Mouse (Mus musculus) limb, embryonic 15.5 days (tissue): ENCODE data around the gene Sgms1. TPM values are rescaled to one million over a fixed set of nuclear protein-coding genes. Genes with fewer than 3 reads are reported as not detected.

ENCODE experiments used
- ATAC-seq: fragments of 200-750 bp; cut with Nextera tagmentation; 2 replicates; pipeline ENCODE4 v1.8.0; 2017; ENCODE audit warnings: low read depth, moderate TSS enrichment; ENCODE audit not compliant: insufficient number of reproducible peaks, low FRiP score, low TSS enrichment
- H3K27ac ChIP-seq: fragments of 300-500 bp; sonication (generic); 2 replicates; pipeline ENCODE4 v1.5.1; 2015; ENCODE audit warnings: moderate library complexity, mild to moderate bottlenecking, inconsistent platforms
- H3K27me3 ChIP-seq: fragments of 300-500 bp; sonication (generic); 2 replicates; pipeline ENCODE4 v1.6.1; 2015; ENCODE audit warnings: inconsistent platforms
- H3K36me3 ChIP-seq: fragments of 300-500 bp; sonication (generic); 2 replicates; pipeline ENCODE4 v1.6.1; 2015; ENCODE audit warnings: inconsistent platforms
- H3K4me1 ChIP-seq: fragments of 300-500 bp; sonication (generic); 2 replicates; pipeline ENCODE4 v1.6.1; 2015; ENCODE audit warnings: inconsistent platforms
- H3K4me2 ChIP-seq: fragments of 300-500 bp; sonication (generic); 2 replicates; pipeline ENCODE4 v1.6.1; 2015; ENCODE audit warnings: mild to moderate bottlenecking, inconsistent platforms
- H3K4me3 ChIP-seq: fragments of 300-500 bp; sonication (generic); 2 replicates; pipeline ENCODE4 v1.5.1; 2015; ENCODE audit warnings: mild to moderate bottlenecking, inconsistent platforms
- H3K9ac ChIP-seq: fragments of 300-500 bp; sonication (generic); 2 replicates; pipeline ENCODE4 v1.6.1; 2015; ENCODE audit warnings: inconsistent platforms
- H3K9me3 ChIP-seq: fragments of 300-500 bp; sonication (generic); 2 replicates; pipeline ENCODE4 v1.6.1; 2016; ENCODE audit warnings: inconsistent platforms
- WGBS: fragments of 180-500 bp; shearing (Covaris S2); methylation state at CpG from one replicate; pipeline ENCODE4 v1.1.7; 2015; 5-methylcytosine and 5-hydroxymethylcytosine counted together
- polyA plus RNA-seq: library from polyadenylated mRNA; unstranded; fragments of >200 nt; fragmentation: Nextera tagmentation; extraction: Ambion mirVana; gene quantifications from 2 replicates; pipeline ENCODE4 v1.2.1, GENCODE M21; 2015

Sgms1 gene
- polyA plus RNA-seq, 1 experiment from 2014 or later = 45.6 TPM

GRCm38 (mm10) chr19:32346624-32347341 is 42.7 kb downstream of the Sgms1 start:
- H3K27ac ChIP-seq = peak overlapping the region; percentile 72
- H3K4me1 ChIP-seq = peaks cover 50% of the 10 kb centered on the region
- no peak for ATAC-seq
- 74% methylated on average over 9 of the region's 9 CpGs for WGBS
- H3K36me3 ChIP-seq = no peaks in the 10 kb centered on the region; the same call in 1 of the 2 replicates
- no peak overlapping the region for H3K4me3 ChIP-seq
- H3K9ac ChIP-seq = no peak overlapping the region
- H3K4me2 ChIP-seq = no peak overlapping the region
- H3K27me3 ChIP-seq = no peaks in the 10 kb centered on the region
- H3K9me3 ChIP-seq = no peaks in the 10 kb centered on the region

GRCm38 (mm10) chr19:32346176-32346575 is 43.3 kb downstream of the Sgms1 start:
- no peaks in the 10 kb centered on the region for H3K27me3 ChIP-seq
- peak; percentile 86 for ATAC-seq
- no peaks in the 10 kb centered on the region; the same call in 1 of the 2 replicates for H3K36me3 ChIP-seq
- peaks cover 53% of the 10 kb centered on the region for H3K4me1 ChIP-seq
- H3K9ac ChIP-seq = no peak overlapping the region
- H3K9me3 ChIP-seq = no peaks in the 10 kb centered on the region
- H3K27ac ChIP-seq = peak overlapping the region; percentile 72
- WGBS = 3% methylated on average over 3 of the region's 3 CpGs
- H3K4me3 ChIP-seq = no peak overlapping the region
- no peak overlapping the region for H3K4me2 ChIP-seq

- peak overlapping the region; percentile 72 for H3K27ac ChIP-seq
- no peak for ATAC-seq
- H3K36me3 ChIP-seq = no peaks in the 10 kb centered on the region; the same call in 1 of the 2 replicates
- WGBS = 64% methylated on average over 6 of the region's 6 CpGs
- no peaks in the 10 kb centered on the region for H3K27me3 ChIP-seq
- H3K9ac ChIP-seq = no peak overlapping the region
- H3K4me2 ChIP-seq = no peak overlapping the region
- no peak overlapping the region for H3K4me3 ChIP-seq
- H3K4me1 ChIP-seq = peaks cover 60% of the 10 kb centered on the region
- H3K9me3 ChIP-seq = no peaks in the 10 kb centered on the region
Observed at GRCm38 (mm10) chr19:32345181-32345745, 44.3 kb downstream of the Sgms1 start.

GRCm38 (mm10) chr19:32344738-32345121 is 44.8 kb downstream of the Sgms1 start:
- no peaks in the 10 kb centered on the region; the same call in 1 of the 2 replicates for H3K36me3 ChIP-seq
- peaks cover 60% of the 10 kb centered on the region for H3K4me1 ChIP-seq
- H3K4me2 ChIP-seq = no peak overlapping the region
- H3K27ac ChIP-seq = no peak overlapping the region
- no peak; the same call in 1 of the 2 replicates for ATAC-seq
- WGBS = 23% methylated on average over 4 of the region's 4 CpGs
- H3K9ac ChIP-seq = no peak overlapping the region
- no peaks in the 10 kb centered on the region for H3K9me3 ChIP-seq
- no peak overlapping the region for H3K4me3 ChIP-seq
- H3K27me3 ChIP-seq = no peaks in the 10 kb centered on the region

- Histone ChIP-seq H3K36me3 (no peaks in the 10 kb centered on the region; the same call in 1 of the 2 replicates), H3K9me3 (no peaks in the 10 kb centered on the region), H3K4me3 (no peak overlapping the region), H3K4me1 (peaks cover 60% of the 10 kb centered on the region), H3K4me2 (no peak overlapping the region), H3K27ac (no peak overlapping the region), H3K27me3 (no peaks in the 10 kb centered on the region), H3K9ac (no peak overlapping the region)
- WGBS = 24% methylated on average over 17 of the region's 17 CpGs
- no peak for ATAC-seq
Observed at GRCm38 (mm10) chr19:32343937-32344737, 45.4 kb downstream of the Sgms1 start.

GRCm38 (mm10) chr19:32342436-32342835 is 47.1 kb downstream of the Sgms1 start:
- 83% methylated on average over 5 of the region's 5 CpGs for WGBS
- no peak for ATAC-seq
- Histone ChIP-seq H3K4me2 (no peak overlapping the region), H3K9me3 (no peaks in the 10 kb centered on the region), H3K27me3 (no peaks in the 10 kb centered on the region), H3K4me3 (no peak overlapping the region), H3K9ac (no peak overlapping the region), H3K36me3 (no peaks in the 10 kb centered on the region), H3K4me1 (peaks cover 56% of the 10 kb centered on the region), H3K27ac (no peak overlapping the region)

GRCm38 (mm10) chr19:32341091-32341490 is 48.4 kb downstream of the Sgms1 start:
- Histone ChIP-seq H3K4me3 (no peak overlapping the region), H3K27me3 (no peaks in the 10 kb centered on the region), H3K4me1 (peaks cover 45% of the 10 kb centered on the region), H3K9me3 (no peaks in the 10 kb centered on the region), H3K4me2 (no peak overlapping the region), H3K27ac (no peak overlapping the region), H3K9ac (no peak overlapping the region), H3K36me3 (no peaks in the 10 kb centered on the region)
- 21% methylated on average over 2 of the region's 2 CpGs for WGBS
- ATAC-seq = no peak

GRCm38 (mm10) chr19:32340168-32340567 is 49.3 kb downstream of the Sgms1 start:
- Histone ChIP-seq H3K9ac (no peak overlapping the region), H3K36me3 (no peaks in the 10 kb centered on the region), H3K4me2 (no peak overlapping the region), H3K4me1 (peaks cover 37% of the 10 kb centered on the region), H3K9me3 (no peaks in the 10 kb centered on the region), H3K27ac (no peak overlapping the region), H3K27me3 (no peaks in the 10 kb centered on the region), H3K4me3 (no peak overlapping the region)
- no peak for ATAC-seq
- 94% methylated on average over 5 of the region's 5 CpGs for WGBS

GRCm38 (mm10) chr19:32337708-32338107 is 51.8 kb downstream of the Sgms1 start:
- H3K27ac ChIP-seq = no peak overlapping the region
- no peak for ATAC-seq

GRCm38 (mm10) chr19:32334751-32335150 is 54.8 kb downstream of the Sgms1 start:
- no peaks in the 10 kb centered on the region for H3K36me3 ChIP-seq
- H3K9me3 ChIP-seq = no peaks in the 10 kb centered on the region
- no peak overlapping the region for H3K9ac ChIP-seq
- H3K4me3 ChIP-seq = no peak overlapping the region
- H3K4me2 ChIP-seq = no peak overlapping the region
- no peak overlapping the region for H3K27ac ChIP-seq
- WGBS = 88% methylated on average over 2 of the region's 2 CpGs
- ATAC-seq = no peak
- peaks cover 2% of the 10 kb centered on the region; the same call in 1 of the 2 replicates for H3K4me1 ChIP-seq
- H3K27me3 ChIP-seq = no peaks in the 10 kb centered on the region

More at GRCm38 (mm10) chr19:32337708-32338107, 51.8 kb downstream of the Sgms1 start:
- Histone ChIP-seq H3K9me3 (no peaks in the 10 kb centered on the region), H3K36me3 (no peaks in the 10 kb centered on the region), H3K4me2 (no peak overlapping the region), H3K9ac (no peak overlapping the region), H3K4me1 (peaks cover 22% of the 10 kb centered on the region), H3K27me3 (no peaks in the 10 kb centered on the region), H3K4me3 (no peak overlapping the region)
- 27% methylated on average over 6 of the region's 6 CpGs for WGBS

GRCm38 (mm10) chr19:32333544-32333943 is 56.0 kb downstream of the Sgms1 start:
- peaks cover 6% of the 10 kb centered on the region; the same call in 1 of the 2 replicates for H3K4me1 ChIP-seq
- H3K4me2 ChIP-seq = no peak overlapping the region
- H3K9ac ChIP-seq = no peak overlapping the region
- no peaks in the 10 kb centered on the region for H3K36me3 ChIP-seq
- H3K4me3 ChIP-seq = no peak overlapping the region
- H3K9me3 ChIP-seq = no peaks in the 10 kb centered on the region
- no peak for ATAC-seq
- H3K27ac ChIP-seq = no peak overlapping the region
- no peaks in the 10 kb centered on the region for H3K27me3 ChIP-seq
- WGBS = 77% methylated on average over 4 of the region's 4 CpGs
